24 mouse cellular contexts compared by ENCODE assay signal in the genomic region with DNA sequence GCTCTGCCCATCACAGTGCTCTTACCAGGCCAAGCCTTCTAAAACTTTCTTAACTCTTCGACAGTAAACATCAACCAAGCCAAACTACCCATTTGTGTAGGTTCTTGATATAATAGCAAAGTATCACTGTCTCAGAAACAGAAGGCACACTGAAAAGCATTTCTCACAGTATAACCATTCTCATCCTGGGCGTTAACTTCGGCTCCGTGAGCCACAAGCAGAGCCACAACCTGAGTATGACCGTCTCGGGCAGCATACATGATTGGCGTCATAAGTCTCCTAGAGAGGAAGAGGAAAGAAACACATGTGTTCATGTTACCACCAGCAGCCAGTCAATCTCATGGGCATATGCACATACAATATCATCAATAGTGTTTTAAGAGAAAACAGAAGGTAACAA. TPM values are rescaled to one million over a fixed set of nuclear protein-coding genes. Genes with fewer than 3 reads are reported as not detected.
DNase-seq lines count a peak whose midpoint lies in the region; ATAC-seq and TF ChIP-seq lines count a peak whose summit lies in the region.
"Had no signal": no experiment of that assay in that cellular context is flagged by ENCODE, and none has a peak within 500 bp of the region (broad histone marks: within the 10 kb centered on the region; RNA-seq: fewer than 3 reads in every experiment).

No protein-coding gene starts in this region.

- WGBS in lung, embryonic 14.5 days: 57% methylated on average over 7 of the region's 7 CpGs
- WGBS in lung, postnatal 0 days: 61% methylated on average over 7 of the region's 7 CpGs
- 58% methylated on average over 7 of the region's 7 CpGs for WGBS in lung, adult 2 months
- WGBS in intestine, embryonic 16.5 days: 63% methylated on average over 7 of the region's 7 CpGs

- H3K9ac ChIP-seq in lung, embryonic 14.5 days: no peak overlapping the region
- no peak overlapping the region for H3K9ac ChIP-seq in lung, postnatal 0 days (replicated peaks; ENCODE audit: low read depth)
- no peak overlapping the region for H3K9ac ChIP-seq in intestine, embryonic 16.5 days (ENCODE audit: low read depth, low read length)
- H3K9ac ChIP-seq: embryonic facial prominence, embryonic 12.5 days; embryonic facial prominence, embryonic 15.5 days; forebrain, postnatal 0 days; heart, embryonic 12.5 days; hindbrain, embryonic 12.5 days; hindbrain, embryonic 15.5 days had no signal

- peak overlapping the region; percentile 58 for H3K27ac ChIP-seq in lung, embryonic 14.5 days (ENCODE audit: low read depth)
- H3K27ac ChIP-seq in lung, postnatal 0 days (ENCODE audit: low read length): 0 out of 2 replicates have a peak overlapping the region, but pooled peaks have one; percentile 2
- H3K27ac ChIP-seq in intestine, embryonic 16.5 days (ENCODE audit: low read length): peak overlapping the region; percentile 42; the same call in 1 of the 2 replicates
- H3K27ac ChIP-seq: embryonic facial prominence, embryonic 12.5 days; embryonic facial prominence, embryonic 15.5 days; hindbrain, embryonic 12.5 days; hindbrain, embryonic 15.5 days had no signal

- peak; percentile 28; the same call in 1 of the 2 replicates for ATAC-seq in lung, embryonic 14.5 days (ENCODE audit: insufficient read depth)
- ATAC-seq in lung, postnatal 0 days: no peak
- peak; percentile 60 for ATAC-seq in intestine, embryonic 16.5 days
- ATAC-seq: activated CD4-positive, CD25-positive, alpha-beta regulatory T cell, adult 4 months; forebrain, embryonic 14.5 days; forebrain, postnatal 0 days had no signal

- no peak overlapping the region for H3K4me2 ChIP-seq in lung, embryonic 14.5 days
- H3K4me2 ChIP-seq in lung, postnatal 0 days (replicated peaks; ENCODE audit: low read depth, low read length): no peak overlapping the region
- H3K4me2 ChIP-seq in intestine, embryonic 16.5 days (ENCODE audit: low read depth, low read length): no peak overlapping the region
- H3K4me2 ChIP-seq: embryonic facial prominence, embryonic 12.5 days; embryonic facial prominence, embryonic 15.5 days; heart, embryonic 12.5 days; hindbrain, embryonic 12.5 days; hindbrain, embryonic 15.5 days had no signal

- no peaks in the 10 kb centered on the region for H3K36me3 ChIP-seq in lung, embryonic 14.5 days (ENCODE audit: insufficient read depth)
- no peaks in the 10 kb centered on the region for H3K36me3 ChIP-seq in lung, postnatal 0 days (ENCODE audit: insufficient read depth, low read length)
- H3K36me3 ChIP-seq in intestine, embryonic 16.5 days (ENCODE audit: control insufficient read depth, insufficient read depth, low read length): no peaks in the 10 kb centered on the region
- H3K36me3 ChIP-seq: embryonic facial prominence, embryonic 12.5 days; embryonic facial prominence, embryonic 15.5 days; heart, embryonic 12.5 days; hindbrain, embryonic 12.5 days; hindbrain, embryonic 15.5 days had no signal

- DNase-seq in lung, embryonic 14.5 days: no peak
- no peak for DNase-seq in lung, postnatal 4 days
- DNase-seq in lung, postnatal 0 days (ENCODE audit: low spot score): no peak
- no peak for DNase-seq in lung, adult 2 months
- DNase-seq in frontal cortex, postnatal 36 days (ENCODE audit: low spot score in 2 of 2): no peak
- DNase-seq: adrenal gland, adult 8-10 months; adrenal gland, postnatal 36 days; cerebellum, adult 2 months; cerebellum, adult 9-11 months; cerebellum, postnatal 25 days; forebrain, postnatal 0 days; gastrocnemius, postnatal 25 days had no signal

- no peak for TF ChIP-seq CTCF in lung, embryonic 14.5 days (IDR thresholded peaks at IDR 0.05; ENCODE audit: low read depth)
- no peak for TF ChIP-seq CTCF in lung, postnatal 0 days (IDR thresholded peaks at IDR 0.05)
- TF ChIP-seq CTCF in lung, adult 2 months (IDR thresholded peaks at IDR 0.05; ENCODE audit: insufficient read depth, low read length): no peak

- H3K9me3 ChIP-seq in lung, embryonic 14.5 days (ENCODE audit: low read depth, low read length): no peaks in the 10 kb centered on the region
- no peaks in the 10 kb centered on the region for H3K9me3 ChIP-seq in lung, postnatal 0 days (ENCODE audit: low read length)
- no peaks in the 10 kb centered on the region for H3K9me3 ChIP-seq in intestine, embryonic 16.5 days (ENCODE audit: control insufficient read depth, low read length)
- H3K9me3 ChIP-seq: embryonic facial prominence, embryonic 12.5 days; embryonic facial prominence, embryonic 15.5 days; heart, embryonic 12.5 days; hindbrain, embryonic 12.5 days; hindbrain, embryonic 15.5 days had no signal

- TF ChIP-seq EP300 in lung, postnatal 0 days (IDR thresholded peaks at IDR 0.05): no peak

- no peaks in the 10 kb centered on the region for H3K27me3 ChIP-seq in lung, embryonic 14.5 days (ENCODE audit: insufficient read depth, low read length)
- no peaks in the 10 kb centered on the region for H3K27me3 ChIP-seq in lung, postnatal 0 days (replicated peaks; ENCODE audit: insufficient read depth, low read length)
- H3K27me3 ChIP-seq in intestine, embryonic 16.5 days (replicated peaks; ENCODE audit: control insufficient read depth, insufficient read depth, low read length): no peaks in the 10 kb centered on the region
- H3K27me3 ChIP-seq: embryonic facial prominence, embryonic 12.5 days; embryonic facial prominence, embryonic 15.5 days; heart, embryonic 12.5 days; hindbrain, embryonic 12.5 days; hindbrain, embryonic 15.5 days had no signal

- TF ChIP-seq POLR2A in lung, adult 2 months (IDR thresholded peaks at IDR 0.05; ENCODE audit: borderline replicate concordance, extremely low read depth, low read depth, low read length): no peak

- H3K4me3 ChIP-seq in lung, embryonic 14.5 days (ENCODE audit: low read depth, low read length): no peak overlapping the region
- H3K4me3 ChIP-seq in lung, postnatal 0 days (ENCODE audit: low read depth, low read length): no peak overlapping the region
- H3K4me3 ChIP-seq in lung, adult 2 months (replicated peaks; ENCODE audit: extremely low read depth, low read depth, low read length): no peak overlapping the region
- no peak overlapping the region for H3K4me3 ChIP-seq in intestine, embryonic 16.5 days (ENCODE audit: low read length)
- H3K4me3 ChIP-seq: embryonic facial prominence, embryonic 12.5 days; embryonic facial prominence, embryonic 15.5 days; heart, embryonic 12.5 days; hindbrain, embryonic 12.5 days; hindbrain, embryonic 15.5 days had no signal

- H3K4me1 ChIP-seq in lung, embryonic 14.5 days (ENCODE audit: insufficient read depth): no peaks in the 10 kb centered on the region
- no peaks in the 10 kb centered on the region for H3K4me1 ChIP-seq in lung, postnatal 0 days (ENCODE audit: insufficient read depth, low read depth, low read length)
- H3K4me1 ChIP-seq in lung, adult 2 months (ENCODE audit: control insufficient read depth, insufficient read depth, low read length): no peaks in the 10 kb centered on the region
- H3K4me1 ChIP-seq in intestine, embryonic 16.5 days (ENCODE audit: control insufficient read depth, insufficient read depth, low read length): 0 out of 2 replicates have a peak, but pooled peaks cover 3% of the 10 kb centered on the region
- H3K4me1 ChIP-seq: embryonic facial prominence, embryonic 12.5 days; embryonic facial prominence, embryonic 15.5 days; hindbrain, embryonic 12.5 days; hindbrain, embryonic 15.5 days had no signal

RNA-seq across cellular contexts. Expression of a gene that starts 31.9 kb away (rescaled TPM):
- 9.0 and 9.2 TPM in 2 replicates for polyA plus RNA-seq in lung, embryonic 14.5 days (2014; fragmentation: Nextera tagmentation; extraction: Ambion mirVana)
- 5.2 and 6.4 TPM in 2 replicates for polyA plus RNA-seq in lung, postnatal 0 days (2015; fragmentation: Nextera tagmentation; extraction: Ambion mirVana)
- polyA plus RNA-seq in lung, adult 2 months (2012; rRNA removed): not detected in 2 replicates
- 0.07 and 0.22 TPM in 2 replicates for polyA plus RNA-seq in intestine, embryonic 16.5 days (2015; fragmentation: Nextera tagmentation; extraction: Ambion mirVana)
- polyA plus RNA-seq: activated CD4-positive, CD25-positive, alpha-beta regulatory T cell, adult 4 months; cerebellum, adult 2 months; embryonic facial prominence, embryonic 12.5 days; embryonic facial prominence, embryonic 15.5 days; forebrain, embryonic 11.5 days; forebrain, embryonic 14.5 days; forebrain, postnatal 0 days; frontal cortex, adult 2 months; heart, embryonic 12.5 days; heart, postnatal 0 days; hindbrain, embryonic 12.5 days; hindbrain, embryonic 15.5 days; intestine, embryonic 14.5 days had no signal

RNA-seq across cellular contexts. Expression of a gene that starts 46.6 kb away (rescaled TPM):
- polyA plus RNA-seq in lung, embryonic 14.5 days (2014; fragmentation: Nextera tagmentation; extraction: Ambion mirVana): 87.5 and 89.0 TPM in 2 replicates
- polyA plus RNA-seq in lung, postnatal 0 days (2015; fragmentation: Nextera tagmentation; extraction: Ambion mirVana): 54.6 and 56.1 TPM in 2 replicates
- polyA plus RNA-seq in lung, adult 2 months (2012; rRNA removed): 14.8 and 15.0 TPM in 2 replicates
- polyA plus RNA-seq in intestine, embryonic 16.5 days (2015; fragmentation: Nextera tagmentation; extraction: Ambion mirVana): 0.33 and 0.44 TPM in 2 replicates
- polyA plus RNA-seq: activated CD4-positive, CD25-positive, alpha-beta regulatory T cell, adult 4 months; cerebellum, adult 2 months; forebrain, embryonic 14.5 days; hindbrain, embryonic 15.5 days had no signal

Comparison
In these comparisons a context has a peak if more than half of its experiments do, and no peak if none do; other contexts are left out.
1. H3K27ac ChIP-seq: peak in every context shown above with its lines; median percentile 58 in lung, embryonic 14.5 days; 42 in intestine, embryonic 16.5 days; 2 in lung, postnatal 0 days.
2. RNA of a gene that starts 46.6 kb away (polyA plus RNA-seq): 87.5 to 89.0 TPM in lung, embryonic 14.5 days, 54.6 to 56.1 TPM in lung, postnatal 0 days and 14.8 to 15.0 TPM in lung, adult 2 months; 0.33 to 0.44 TPM in intestine, embryonic 16.5 days; every median in the first group is over 10 times any median in the second.